Mouse (Mus musculus): Measurements from ENCODE around the gene Gbp10.
"Not testable (repeated sequence)": the region's sequence is repeated elsewhere in the genome, so short reads cannot be mapped to it uniquely, and the experiment has no call there.

Gene Gbp10

DNA sequence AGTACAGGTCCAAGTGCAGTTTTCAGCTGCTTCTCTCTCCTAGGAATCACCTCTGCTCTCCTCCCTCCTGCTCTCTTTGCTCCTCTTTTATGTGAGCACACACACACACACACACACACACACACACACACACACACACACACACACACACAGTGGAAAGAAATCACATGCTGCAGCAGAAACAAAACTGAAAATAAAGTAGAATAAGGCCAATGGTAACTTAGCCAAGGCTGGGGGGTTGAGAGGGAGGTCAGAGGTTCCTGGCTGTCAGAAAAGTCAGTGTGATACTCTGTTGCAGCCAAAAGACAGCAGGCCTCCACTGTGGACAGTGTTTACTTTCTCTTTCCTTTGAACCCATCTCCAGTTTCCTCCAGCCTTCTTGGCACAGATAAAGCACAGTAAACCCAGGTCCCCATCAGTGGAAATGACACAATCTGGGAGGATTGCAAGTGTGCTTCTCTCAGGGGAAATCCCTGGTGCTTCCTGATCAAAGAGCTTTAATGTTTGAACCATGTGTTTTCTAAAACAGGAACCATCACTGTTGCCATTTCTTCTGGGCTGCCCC is at the start of gene Gbp10:
TSS of gene Gbp10 (minus strand) at position 51 of the 565 bp plus-strand sequence.
- DNase-seq (ENCODE audit: low read depth, low spot score) = peak; percentile 76

DNA sequence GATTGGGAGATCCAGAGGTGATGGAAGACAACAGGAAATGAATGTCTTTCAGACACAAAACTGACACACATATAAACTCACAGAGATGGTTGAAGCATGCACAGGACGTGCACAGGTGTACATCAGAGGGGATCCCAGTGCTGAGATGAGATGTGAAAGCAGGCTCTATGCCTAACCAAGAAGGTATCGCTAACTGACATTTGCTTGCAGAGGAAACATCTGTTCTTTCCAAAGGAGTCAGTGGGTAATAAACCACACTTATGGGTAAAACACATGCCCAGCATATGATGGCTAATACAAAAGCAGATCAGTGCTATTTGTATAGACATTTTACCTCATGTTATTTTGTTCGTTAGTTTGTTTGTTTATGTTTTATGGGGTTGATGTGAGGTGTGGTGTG is 21.3 kb upstream of the Gbp10 start:
- not testable (repeated sequence) for DNase-seq (ENCODE audit: low read depth, low spot score)

DNA sequence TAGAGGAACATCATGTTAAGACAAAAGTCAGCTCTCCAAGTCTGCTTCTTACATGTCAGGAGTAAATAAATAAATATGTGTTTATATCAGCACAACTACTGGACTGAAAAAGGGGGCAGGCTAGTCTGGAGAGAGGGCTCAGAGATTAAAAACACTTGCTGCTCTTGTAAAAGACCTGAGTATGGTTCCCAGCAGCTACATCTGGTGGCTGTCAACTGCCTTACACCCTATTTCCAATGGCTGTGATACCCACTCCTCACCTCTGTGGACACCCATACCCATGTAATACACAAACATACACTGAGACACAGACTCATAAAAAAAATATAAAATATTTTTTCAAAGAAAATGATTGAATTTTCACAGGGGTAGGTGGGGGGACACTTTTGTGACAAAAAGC is 13.2 kb upstream of the Gbp10 start:
- peak; percentile 58 for DNase-seq (ENCODE audit: low read depth, low spot score)

DNA sequence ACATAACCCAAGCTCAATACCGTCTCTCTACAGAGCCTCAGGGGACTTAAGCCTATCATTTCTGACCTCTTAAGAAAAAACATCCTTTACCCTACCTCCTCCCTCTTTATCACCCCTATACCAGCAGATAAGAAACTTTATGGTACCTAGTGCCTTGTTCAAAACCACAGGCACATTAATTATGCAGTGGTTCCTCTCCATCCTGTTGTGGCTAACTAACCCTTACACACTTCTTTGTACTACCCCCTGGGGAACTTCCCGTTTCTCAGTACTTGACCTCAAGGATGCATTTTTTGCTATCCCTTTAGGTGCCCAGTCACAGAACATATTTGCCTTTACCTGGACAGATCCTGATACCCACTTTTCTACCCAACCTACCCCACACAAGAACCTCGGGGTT is 5.4 kb upstream of the Gbp10 start:
- DNase-seq (ENCODE audit: low read depth, low spot score) = not testable (repeated sequence)

DNA sequence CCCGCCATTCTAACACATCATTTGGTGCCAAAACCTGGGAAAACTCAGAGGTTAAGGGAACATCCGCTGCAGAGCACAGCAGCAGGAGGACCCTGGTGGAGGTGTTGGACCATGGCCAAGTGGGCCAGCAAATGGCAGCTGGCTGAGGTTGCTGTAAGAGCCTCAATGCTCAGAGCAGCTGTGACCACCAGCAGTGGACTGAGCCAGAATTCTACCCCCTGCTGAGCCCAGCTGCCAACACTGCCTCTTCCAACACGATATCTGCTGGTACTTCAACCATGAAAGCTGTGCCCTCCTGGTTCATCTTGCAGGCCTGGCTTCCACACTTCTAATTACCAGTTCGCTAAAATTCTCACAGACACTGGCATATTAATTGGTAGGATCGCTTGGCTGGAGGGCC is 1.6 kb upstream of the Gbp10 start:
- DNase-seq (ENCODE audit: low read depth, low spot score) = not testable (repeated sequence)

DNA sequence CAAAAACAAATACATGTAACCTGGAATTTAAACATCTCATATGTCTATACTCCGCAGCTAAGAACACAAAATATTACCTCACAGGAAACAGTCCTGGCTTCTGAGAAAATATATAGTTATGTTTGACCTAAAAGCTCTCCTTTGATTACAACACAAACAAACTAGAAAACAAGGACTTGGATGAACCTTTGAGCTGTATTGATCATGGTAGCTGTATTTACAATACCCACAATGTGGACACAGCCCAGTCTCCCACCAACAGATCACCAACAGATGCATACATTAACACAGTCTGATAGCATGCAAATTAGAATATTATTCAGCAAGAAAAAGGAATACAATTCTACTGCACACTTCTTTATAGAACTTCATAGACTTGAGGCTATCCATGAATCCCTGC is 931 bp downstream of the Gbp10 start:
- not testable (repeated sequence) for DNase-seq (ENCODE audit: low read depth, low spot score)

DNA sequence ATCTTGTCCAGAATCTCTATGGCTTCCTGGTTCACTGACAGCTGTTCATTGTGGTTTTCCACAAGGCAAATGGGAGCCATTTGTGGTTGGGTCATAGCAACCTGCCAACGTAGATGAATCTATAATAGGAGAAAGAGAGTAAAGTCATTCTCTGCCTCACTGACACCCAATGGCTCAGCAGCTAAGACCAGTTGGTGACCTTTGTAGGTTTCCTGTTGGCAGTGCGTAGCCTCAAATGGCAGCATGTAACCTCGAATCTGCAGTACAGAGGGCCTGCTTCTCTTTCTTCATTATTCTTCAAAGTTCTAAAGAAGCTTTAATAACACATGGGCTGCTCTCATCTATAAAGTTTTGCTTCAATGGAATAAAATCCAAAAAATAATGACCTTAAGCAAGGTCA is 3.3 kb downstream of the Gbp10 start:
- DNase-seq (ENCODE audit: low read depth, low spot score) = not testable (repeated sequence)

DNA sequence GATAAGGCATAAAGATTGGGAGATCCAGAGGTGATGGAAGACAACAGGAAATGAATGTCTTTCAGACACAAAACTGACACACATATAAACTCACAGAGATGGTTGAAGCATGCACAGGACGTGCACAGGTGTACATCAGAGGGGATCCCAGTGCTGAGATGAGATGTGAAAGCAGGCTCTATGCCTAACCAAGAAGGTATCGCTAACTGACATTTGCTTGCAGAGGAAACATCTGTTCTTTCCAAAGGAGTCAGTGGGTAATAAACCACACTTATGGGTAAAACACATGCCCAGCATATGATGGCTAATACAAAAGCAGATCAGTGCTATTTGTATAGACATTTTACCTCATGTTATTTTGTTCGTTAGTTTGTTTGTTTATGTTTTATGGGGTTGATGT is 30.4 kb downstream of the Gbp10 start:
- not testable (repeated sequence) for DNase-seq (ENCODE audit: low read depth, low spot score)

DNA sequence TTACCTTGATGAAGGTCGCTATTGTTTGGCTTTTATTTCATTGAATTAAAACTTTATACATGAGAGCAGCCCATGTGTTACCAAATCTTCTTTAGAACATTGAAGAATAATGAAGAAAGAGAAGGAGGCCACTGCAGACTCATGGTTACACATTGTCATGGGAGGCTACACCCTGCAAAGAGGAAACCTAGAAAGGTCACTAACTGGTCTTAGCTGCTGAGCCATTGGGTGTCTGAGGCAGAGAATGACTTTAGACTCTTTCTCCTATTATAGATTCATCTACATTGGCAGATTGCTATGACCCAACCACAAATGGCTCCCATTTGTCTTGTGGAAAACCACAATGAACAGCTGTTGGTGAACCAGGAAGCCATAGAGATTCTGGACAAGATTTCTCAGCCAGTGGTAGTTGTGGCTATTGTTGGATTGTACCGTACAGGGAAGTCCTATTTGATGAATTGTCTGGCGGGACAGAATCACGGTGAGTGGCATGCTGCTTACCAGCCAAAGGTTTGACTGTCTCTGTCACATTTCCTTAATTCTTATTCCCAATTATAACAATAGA is 38.5 kb downstream of the Gbp10 start:
- DNase-seq (ENCODE audit: low read depth, low spot score) = not testable (repeated sequence)

DNA sequence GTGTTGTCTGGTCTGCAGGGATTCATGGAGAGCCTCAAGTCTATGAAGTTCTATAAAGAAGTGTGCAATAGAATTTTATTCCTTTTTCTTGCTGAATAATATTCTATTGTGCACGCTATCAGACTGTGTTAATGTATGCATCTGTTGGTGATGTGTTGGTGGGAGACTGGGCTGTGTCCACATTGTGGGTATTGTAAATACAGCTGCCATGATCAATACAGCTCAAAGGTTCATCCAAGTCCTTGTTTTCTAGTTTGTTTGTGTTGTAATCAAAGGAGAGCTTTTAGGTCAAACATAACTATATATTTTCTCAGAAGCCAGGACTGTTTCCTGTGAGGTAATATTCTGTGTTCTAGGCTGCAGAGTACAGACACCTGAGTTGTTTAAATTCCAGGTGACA is 40.2 kb downstream of the Gbp10 start:
- not testable (repeated sequence) for DNase-seq (ENCODE audit: low read depth, low spot score)

DNA sequence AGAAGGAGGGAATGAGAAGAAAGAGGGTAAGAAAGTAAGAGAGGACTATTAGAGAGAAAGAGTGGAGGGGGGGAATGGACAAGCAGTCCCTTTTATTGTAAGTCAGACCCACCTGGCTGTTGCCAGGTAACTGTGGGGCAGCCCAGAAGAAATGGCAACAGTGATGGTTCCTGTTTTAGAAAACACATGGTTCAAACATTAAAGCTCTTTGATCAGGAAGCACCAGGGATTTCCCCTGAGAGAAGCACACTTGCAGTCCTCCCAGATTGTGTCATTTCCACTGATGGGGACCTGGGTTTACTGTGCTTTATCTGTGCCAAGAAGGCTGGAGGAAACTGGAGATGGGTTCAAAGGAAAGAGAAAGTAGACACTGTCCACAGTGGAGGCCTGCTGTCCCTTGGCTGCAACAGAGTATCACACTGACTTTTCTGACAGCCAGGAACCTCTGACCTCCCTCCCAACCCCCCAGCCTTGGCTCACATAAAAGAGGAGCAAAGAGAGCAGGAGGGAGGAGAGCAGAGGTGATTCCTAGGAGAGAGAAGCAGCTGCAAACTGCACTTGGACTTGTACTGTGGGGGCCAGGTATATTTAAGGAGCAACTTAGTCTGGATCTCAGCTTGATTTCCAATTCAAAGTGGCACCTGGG is 41.3 kb downstream of the Gbp10 start:
- peak; percentile 39 for DNase-seq (ENCODE audit: low read depth, low spot score)

DNA sequence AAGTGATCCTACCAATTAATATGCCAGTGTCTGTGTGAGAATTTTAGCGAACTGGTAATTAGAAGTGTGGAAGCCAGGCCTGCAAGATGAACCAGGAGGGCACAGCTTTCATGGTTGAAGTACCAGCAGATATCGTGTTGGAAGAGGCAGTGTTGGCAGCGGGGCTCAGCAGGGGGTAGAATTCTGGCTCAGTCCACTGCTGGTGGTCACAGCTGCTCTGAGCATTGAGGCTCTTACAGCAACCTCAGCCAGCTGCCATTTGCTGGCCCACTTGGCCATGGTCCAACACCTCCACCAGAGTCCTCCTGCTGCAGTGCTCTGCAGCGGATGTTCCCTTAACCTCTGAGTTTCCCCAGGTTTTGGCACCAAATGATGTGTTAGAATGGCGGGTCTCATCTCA is 43.0 kb downstream of the Gbp10 start:
- DNase-seq (ENCODE audit: low read depth, low spot score) = not testable (repeated sequence)

DNA sequence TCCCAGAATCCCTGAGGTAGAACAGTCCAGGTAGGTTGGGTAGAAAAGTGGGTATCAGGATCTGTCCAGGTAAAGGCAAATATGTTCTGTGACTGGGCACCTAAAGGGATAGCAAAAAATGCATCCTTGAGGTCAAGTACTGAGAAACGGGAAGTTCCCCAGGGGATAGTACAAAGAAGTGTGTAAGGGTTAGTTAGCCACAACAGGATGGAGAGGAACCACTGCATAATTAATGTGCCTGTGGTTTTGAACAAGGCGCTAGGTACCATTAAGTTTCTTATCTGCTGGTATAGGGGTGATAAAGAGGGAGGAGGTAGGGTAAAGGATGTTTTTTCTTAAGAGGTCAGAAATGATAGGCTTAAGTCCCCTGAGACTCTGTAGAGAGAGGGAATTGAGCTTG is 46.8 kb downstream of the Gbp10 start:
- DNase-seq (ENCODE audit: low read depth, low spot score) = not testable (repeated sequence)

DNA sequence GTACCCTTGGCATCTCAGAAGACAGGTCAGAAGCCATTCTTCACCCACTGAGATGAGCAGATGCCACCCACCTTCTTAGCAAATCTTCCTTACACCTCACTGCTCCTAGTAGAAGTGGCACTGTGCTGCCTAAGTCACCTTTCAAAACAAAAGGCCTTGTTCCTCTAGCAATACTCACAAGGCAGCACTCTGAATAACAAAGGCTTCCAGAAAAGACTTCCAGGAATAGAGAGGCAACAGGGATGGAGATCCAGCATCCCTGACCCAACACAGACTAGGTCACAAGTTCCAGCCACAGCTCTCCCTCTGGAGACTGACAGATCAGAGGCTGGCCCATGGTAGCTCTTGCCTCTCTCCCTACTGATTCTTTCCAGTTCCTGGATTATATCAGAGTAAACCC is 57.9 kb downstream of the Gbp10 start:
- no peak for DNase-seq (ENCODE audit: low read depth, low spot score)
